Mouse (Mus musculus): ENCODE data around the gene Selenos.

DNA sequence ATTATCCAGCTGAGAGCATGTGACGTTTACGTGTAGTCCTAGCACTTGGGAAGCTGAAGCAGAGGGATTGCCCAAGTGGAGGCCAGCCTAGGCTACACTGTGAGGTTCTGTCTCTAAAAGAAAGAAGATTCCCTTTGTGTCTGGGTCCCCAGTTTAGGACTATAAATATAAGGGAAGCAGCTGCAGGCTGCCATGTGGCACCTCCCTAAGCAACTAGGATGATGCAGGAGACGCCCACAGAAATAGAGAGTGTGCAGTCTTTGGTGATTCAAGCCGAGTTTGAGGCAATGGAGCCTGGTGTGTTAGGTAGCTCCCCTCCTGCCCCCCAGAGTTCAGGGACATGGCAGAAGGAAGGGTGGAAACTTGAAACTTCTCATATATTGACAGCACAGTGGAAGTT lies 8.2 kb downstream of the Selenos start:
- TF ChIP-seq ZC3H11A (IDR thresholded peaks at IDR 0.05; ENCODE audit: borderline replicate concordance, low read depth, low read length) = no peak
- TF ChIP-seq CHD2 (IDR thresholded peaks at IDR 0.05; ENCODE audit: low read depth, low read length) = no peak
- TF ChIP-seq ZNF384 (IDR thresholded peaks at IDR 0.05; ENCODE audit: low read depth, low read length) = no peak
